Mouse (Mus musculus) cerebellum, postnatal 25 days (tissue): ENCODE measurements around the gene Ofcc1.
A peak's percentile ranks its signal among the peaks of the same experiment; 100 is the strongest.

Experiments used
- DNase-seq, 2 experiments: peaks; one replicate each; pipeline ENCODE4 v3.0.0; 2021; ENCODE audit warnings: mixed read lengths in 2 of 2

Gene Ofcc1

GRCm38 (mm10) chr13:40361288-40361687 is at the start of gene Ofcc1:
TSS of gene Ofcc1 (minus strand) at chr13:40361450.
- DNase-seq, result peak in 1 of 2 experiments; percentile 40

- DNase-seq, result no peak
These were observed 28.9 kb upstream of the Ofcc1 start for GRCm38 (mm10) chr13:40390120-40390519.

- DNase-seq, result no peak
These were observed 26.2 kb upstream of the Ofcc1 start for GRCm38 (mm10) chr13:40387446-40387845.

GRCm38 (mm10) chr13:40384962-40385361 is 23.7 kb upstream of the Ofcc1 start:
- DNase-seq, result no peak

GRCm38 (mm10) chr13:40376773-40377172 is 15.5 kb upstream of the Ofcc1 start:
- DNase-seq, result no peak

GRCm38 (mm10) chr13:40366762-40367161 is 5.5 kb upstream of the Ofcc1 start:
- DNase-seq, result no peak

GRCm38 (mm10) chr13:40364855-40365254 is 3.6 kb upstream of the Ofcc1 start:
- DNase-seq, result no peak

- no peak for DNase-seq
These were observed 558 bp downstream of the Ofcc1 start for GRCm38 (mm10) chr13:40360692-40361091.

GRCm38 (mm10) chr13:40347045-40347444 is 14.2 kb downstream of the Ofcc1 start:
- no peak for DNase-seq

- no peak for DNase-seq
These were observed 37.9 kb downstream of the Ofcc1 start for GRCm38 (mm10) chr13:40323301-40323700.

- DNase-seq, result no peak
These were observed 40.3 kb downstream of the Ofcc1 start for GRCm38 (mm10) chr13:40320814-40321525.

- DNase-seq, result no peak
These were observed 43.5 kb downstream of the Ofcc1 start for GRCm38 (mm10) chr13:40317731-40318130.

GRCm38 (mm10) chr13:40315158-40315792 is 46.0 kb downstream of the Ofcc1 start:
- DNase-seq, result no peak

- DNase-seq, result no peak
These were observed 68.4 kb downstream of the Ofcc1 start for GRCm38 (mm10) chr13:40292891-40293290.

- DNase-seq, result peak in 1 of 2 experiments; percentile 8
These were observed 70.4 kb downstream of the Ofcc1 start for GRCm38 (mm10) chr13:40290846-40291245.

- no peak for DNase-seq
These were observed 72.6 kb downstream of the Ofcc1 start for GRCm38 (mm10) chr13:40288650-40289049.

- DNase-seq, result peak in 1 of 2 experiments; percentile 5
These were observed 73.8 kb downstream of the Ofcc1 start for GRCm38 (mm10) chr13:40287266-40288002.

- DNase-seq, result no peak
These were observed 75.9 kb downstream of the Ofcc1 start for GRCm38 (mm10) chr13:40285234-40285791.

- no peak for DNase-seq
These were observed 80.6 kb downstream of the Ofcc1 start for GRCm38 (mm10) chr13:40280616-40281015.

GRCm38 (mm10) chr13:40267546-40267945 is 93.7 kb downstream of the Ofcc1 start:
- no peak for DNase-seq

GRCm38 (mm10) chr13:40263087-40263807 is 98.0 kb downstream of the Ofcc1 start:
- DNase-seq, result peak; percentile 34 to 35

GRCm38 (mm10) chr13:40258757-40259156 is 102.5 kb downstream of the Ofcc1 start:
- no peak for DNase-seq

GRCm38 (mm10) chr13:40243821-40244220 is 117.4 kb downstream of the Ofcc1 start:
- DNase-seq, result no peak
